In the genomic region with DNA sequence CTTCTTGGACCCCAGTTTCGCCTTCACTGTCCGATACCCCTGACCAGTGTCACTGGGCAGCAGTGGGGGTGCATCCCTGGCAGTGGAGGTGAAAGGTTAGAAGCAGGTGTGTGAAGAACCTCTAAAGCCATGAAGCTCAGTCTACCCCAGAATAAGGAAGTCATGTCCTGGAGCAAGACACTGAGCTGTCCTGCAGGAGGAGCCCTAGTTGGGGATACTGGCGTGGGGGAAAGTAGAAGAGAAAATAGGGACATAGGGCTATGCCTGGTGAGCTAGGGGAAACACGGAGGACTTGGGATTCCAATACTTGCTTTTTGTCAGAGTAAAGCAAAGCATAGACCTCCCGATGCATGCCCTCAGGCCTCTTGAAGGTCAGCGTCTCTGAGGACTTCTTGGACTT, we compare ENCODE assay signal across 8 mouse cellular contexts. TPM values are rescaled to one million over a fixed set of nuclear protein-coding genes. Genes with fewer than 3 reads are reported as not detected.
DNase-seq lines count a peak whose midpoint lies in the region; ATAC-seq lines count a peak whose summit lies in the region.

No protein-coding gene starts in this region.

- peak overlapping the region; percentile 88 for H3K4me2 ChIP-seq in heart, embryonic 11.5 days
- peak overlapping the region; percentile 84 for H3K4me2 ChIP-seq in embryonic facial prominence, embryonic 15.5 days (replicated peaks)
- H3K4me2 ChIP-seq in limb, embryonic 15.5 days, result peak overlapping the region; percentile 88

- H3K4me1 ChIP-seq in heart, embryonic 11.5 days (ENCODE audit: control insufficient read depth, insufficient read depth, low read length), result peaks cover 4% of the 10 kb centered on the region; the same call in 1 of the 2 replicates
- peaks cover 17% of the 10 kb centered on the region for H3K4me1 ChIP-seq in embryonic facial prominence, embryonic 15.5 days
- H3K4me1 ChIP-seq in limb, embryonic 15.5 days, result peaks cover 14% of the 10 kb centered on the region

- WGBS in heart, embryonic 11.5 days (ENCODE audit: insufficient replicate concordance), result 76% methylated on average over 6 of the region's 6 CpGs
- WGBS in embryonic facial prominence, embryonic 15.5 days, result 71% methylated on average over 6 of the region's 6 CpGs
- 81% methylated on average over 6 of the region's 6 CpGs for WGBS in limb, embryonic 15.5 days

- H3K27me3 ChIP-seq in heart, embryonic 11.5 days (ENCODE audit: control insufficient read depth, insufficient read depth, low read length), result no peaks in the 10 kb centered on the region
- no peaks in the 10 kb centered on the region for H3K27me3 ChIP-seq in embryonic facial prominence, embryonic 15.5 days
- H3K27me3 ChIP-seq in limb, embryonic 15.5 days, result no peaks in the 10 kb centered on the region

- ATAC-seq in heart, embryonic 11.5 days (replicated peaks; ENCODE audit: insufficient number of reproducible peaks, low FRiP score, low TSS enrichment), result no peak
- ATAC-seq in embryonic facial prominence, embryonic 15.5 days (ENCODE audit: insufficient number of reproducible peaks, low FRiP score, low TSS enrichment, low read depth), result no peak
- ATAC-seq in limb, embryonic 15.5 days (ENCODE audit: insufficient number of reproducible peaks, low FRiP score, low TSS enrichment, low read depth), result no peak

- no peak overlapping the region for H3K9ac ChIP-seq in heart, embryonic 11.5 days (ENCODE audit: low read depth, low read length)
- H3K9ac ChIP-seq in embryonic facial prominence, embryonic 15.5 days, result no peak overlapping the region
- H3K9ac ChIP-seq in limb, embryonic 15.5 days, result peak overlapping the region; percentile 80; the same call in 1 of the 2 replicates

- no peaks in the 10 kb centered on the region for H3K9me3 ChIP-seq in heart, embryonic 11.5 days (replicated peaks; ENCODE audit: control insufficient read depth, low read length)
- no peaks in the 10 kb centered on the region for H3K9me3 ChIP-seq in embryonic facial prominence, embryonic 15.5 days (replicated peaks)
- H3K9me3 ChIP-seq in limb, embryonic 15.5 days, result no peaks in the 10 kb centered on the region

- H3K4me3 ChIP-seq in heart, embryonic 11.5 days (ENCODE audit: low read depth, low read length), result peak overlapping the region; percentile 90
- H3K4me3 ChIP-seq in embryonic facial prominence, embryonic 15.5 days (replicated peaks), result peak overlapping the region; percentile 94
- H3K4me3 ChIP-seq in limb, embryonic 15.5 days, result peak overlapping the region; percentile 86

- no peak overlapping the region for H3K27ac ChIP-seq in heart, embryonic 11.5 days (ENCODE audit: low read depth, low read length)
- H3K27ac ChIP-seq in embryonic facial prominence, embryonic 15.5 days (replicated peaks), result no peak overlapping the region
- no peak overlapping the region for H3K27ac ChIP-seq in limb, embryonic 15.5 days

- H3K36me3 ChIP-seq in heart, embryonic 11.5 days (ENCODE audit: control insufficient read depth, insufficient read depth, low read length), result peaks cover 14% of the 10 kb centered on the region
- peaks cover 43% of the 10 kb centered on the region for H3K36me3 ChIP-seq in embryonic facial prominence, embryonic 15.5 days
- H3K36me3 ChIP-seq in limb, embryonic 15.5 days, result peaks cover 52% of the 10 kb centered on the region

- no peak for DNase-seq in heart, postnatal 4 days
- DNase-seq in 416B (ENCODE audit: low read depth), result peak; percentile 53
- no peak for DNase-seq in urinary bladder, adult 18-20 months (ENCODE audit: low spot score in 2 of 2)
- no peak for DNase-seq in left cerebral cortex, adult 11 months (ENCODE audit: low spot score)
- DNase-seq in adrenal gland, postnatal 10 days, result no peak

RNA-seq across cellular contexts. Expression of a gene that starts 1.1 kb away (rescaled TPM):
- 51.3 and 53.0 TPM in 2 replicates for polyA plus RNA-seq in heart, embryonic 11.5 days (2014; fragmentation: Nextera tagmentation; extraction: Ambion mirVana)
- 10 to 100 TPM; 29.1 to 29.4 TPM for total RNA-seq in heart, postnatal 4 days (2021)
- 53.4 and 57.3 TPM in 2 replicates for polyA plus RNA-seq in embryonic facial prominence, embryonic 15.5 days (2015; fragmentation: Nextera tagmentation; extraction: Ambion mirVana)
- polyA plus RNA-seq in limb, embryonic 15.5 days (2015; fragmentation: Nextera tagmentation; extraction: Ambion mirVana), result 51.8 and 58.0 TPM in 2 replicates
- 10 to 100 TPM; 25.6 to 29.6 TPM for total RNA-seq in adrenal gland, postnatal 10 days (2021)

RNA-seq across cellular contexts. Expression of a gene that starts 43.2 kb away (rescaled TPM):
- not detected in 2 replicates for polyA plus RNA-seq in heart, embryonic 11.5 days (2014; fragmentation: Nextera tagmentation; extraction: Ambion mirVana)
- total RNA-seq in heart, postnatal 4 days (2021), result not detected
- not detected in 2 replicates for polyA plus RNA-seq in embryonic facial prominence, embryonic 15.5 days (2015; fragmentation: Nextera tagmentation; extraction: Ambion mirVana)
- not detected in 2 replicates for polyA plus RNA-seq in limb, embryonic 15.5 days (2015; fragmentation: Nextera tagmentation; extraction: Ambion mirVana)
- not detected for total RNA-seq in adrenal gland, postnatal 10 days (2021)
